Mouse (Mus musculus) lung, postnatal 0 days (tissue): Measurements from ENCODE around the gene Usp29.
A peak's percentile ranks its signal among the peaks of the same experiment; 100 is the strongest.

ENCODE experiments used
- CTCF ChIP-seq: IDR thresholded peaks from 2 replicates; pipeline ENCODE4 v1.5.1; 2016; ENCODE audit warnings: antibody characterized with exemption, mild to moderate bottlenecking
- EP300 ChIP-seq: IDR thresholded peaks from 2 replicates; pipeline ENCODE4 v1.6.1; 2016; ENCODE audit warnings: antibody characterized with exemption, mild to moderate bottlenecking, control low read depth

GRCm38 (mm10) chr7:6729061-6729817, 1.1 kb upstream of the Usp29 start:
- peak; percentile 51 for TF ChIP-seq CTCF
- TF ChIP-seq EP300, result 0 out of 2 replicates have a peak, but pooled peaks have one; percentile 21
